8 mouse cellular contexts compared by ENCODE assay signal in the genomic region with DNA sequence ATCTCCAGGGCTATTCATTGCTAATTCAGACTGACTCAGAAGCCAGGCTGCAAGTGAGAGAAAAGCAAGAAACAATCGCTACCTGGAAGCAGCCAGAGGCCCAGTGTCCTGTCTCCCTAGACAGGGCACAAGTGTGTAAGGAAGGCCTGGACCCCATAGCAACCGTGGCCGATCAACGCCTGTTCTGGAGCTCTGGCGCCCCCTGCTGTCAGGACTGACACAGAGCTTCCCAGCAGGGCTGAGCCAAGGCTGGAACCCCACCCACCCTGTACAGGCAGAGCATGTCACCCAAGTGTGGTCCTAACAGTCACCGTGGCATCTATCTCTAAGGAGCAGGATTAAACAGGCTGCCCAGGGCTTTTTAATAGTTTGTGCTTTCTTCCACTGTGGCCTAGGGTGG. TPM values are rescaled to one million over a fixed set of nuclear protein-coding genes. Genes with fewer than 3 reads are reported as not detected.
A peak's percentile ranks its signal among the peaks of the same experiment; 100 is the strongest.
DNase-seq lines count a peak whose midpoint lies in the region; ATAC-seq and TF ChIP-seq lines count a peak whose summit lies in the region.
"Had no signal": no experiment of that assay in that cellular context is flagged by ENCODE, and none has a peak within 500 bp of the region (broad histone marks: within the 10 kb centered on the region; RNA-seq: fewer than 3 reads in every experiment).

No protein-coding gene starts in this region.

- TF ChIP-seq CTCF in small intestine, adult 2 months (IDR thresholded peaks at IDR 0.05; ENCODE audit: extremely low read depth, insufficient read length, insufficient replicate concordance, low read depth, low read length) = peak; percentile 95

- no peak overlapping the region for H3K4me2 ChIP-seq in hindbrain, embryonic 16.5 days (ENCODE audit: low read length)
- H3K4me2 ChIP-seq: limb, embryonic 15.5 days had no signal

- 14% methylated on average over 6 of the region's 6 CpGs for WGBS in hindbrain, embryonic 16.5 days
- 9% methylated on average over 6 of the region's 6 CpGs for whole genome bisulfite sequencing in small intestine, adult 2 months

- no peaks in the 10 kb centered on the region for H3K9me3 ChIP-seq in hindbrain, embryonic 16.5 days (ENCODE audit: control insufficient read depth, low read length)

- no peak overlapping the region for H3K27ac ChIP-seq in hindbrain, embryonic 16.5 days (ENCODE audit: low read depth, low read length)
- no peak overlapping the region for H3K27ac ChIP-seq in small intestine, adult 2 months (ENCODE audit: insufficient read depth, low read depth, low read length)
- H3K27ac ChIP-seq: limb, embryonic 15.5 days had no signal

- no peaks in the 10 kb centered on the region for H3K4me1 ChIP-seq in hindbrain, embryonic 16.5 days (ENCODE audit: control insufficient read depth, insufficient read depth, low read depth, low read length)
- H3K4me1 ChIP-seq in small intestine, adult 2 months (ENCODE audit: control insufficient read depth, insufficient read depth, insufficient read length, low read length) = peaks cover 11% of the 10 kb centered on the region

- no peak overlapping the region for H3K9ac ChIP-seq in hindbrain, embryonic 16.5 days (ENCODE audit: low read depth, low read length)
- H3K9ac ChIP-seq: limb, embryonic 15.5 days had no signal

- peak; percentile 82 for DNase-seq in R1 (ENCODE audit: low read depth, low spot score)
- peak; percentile 80 to 81 for DNase-seq in cerebellum, adult 18-20 months
- DNase-seq in frontal cortex, postnatal 36 days (ENCODE audit: low spot score in 2 of 2) = peak; percentile 70 to 71
- DNase-seq in left cerebral cortex, adult 11 months (ENCODE audit: low spot score) = peak; percentile 50

- ATAC-seq in hindbrain, embryonic 16.5 days = peak; percentile 48; the same call in 1 of the 2 replicates
- ATAC-seq in megakaryocyte progenitor cell, adult 5-6 weeks (replicated peaks; ENCODE audit: poor library complexity) = peak; percentile 92

- no peaks in the 10 kb centered on the region for H3K27me3 ChIP-seq in hindbrain, embryonic 16.5 days (replicated peaks; ENCODE audit: control insufficient read depth, insufficient read depth, low read length)
- H3K27me3 ChIP-seq in small intestine, adult 2 months (ENCODE audit: control insufficient read depth, insufficient read depth, low read length) = no peaks in the 10 kb centered on the region
- H3K27me3 ChIP-seq: limb, embryonic 15.5 days had no signal

- TF ChIP-seq POLR2A in small intestine, adult 2 months (IDR thresholded peaks at IDR 0.05; ENCODE audit: low read depth, low read length) = 0 out of 2 replicates have a peak, but pooled peaks have one; percentile 31

- H3K36me3 ChIP-seq in hindbrain, embryonic 16.5 days (ENCODE audit: control insufficient read depth, insufficient read depth, low read length) = peaks cover 17% of the 10 kb centered on the region
- peaks cover 24% of the 10 kb centered on the region for H3K36me3 ChIP-seq in small intestine, adult 2 months (ENCODE audit: control insufficient read depth, insufficient read depth, low read length)

- no peak overlapping the region for H3K4me3 ChIP-seq in hindbrain, embryonic 16.5 days (ENCODE audit: low read length)
- H3K4me3 ChIP-seq in small intestine, adult 2 months (ENCODE audit: low read depth, low read length) = no peak overlapping the region
- H3K4me3 ChIP-seq: limb, embryonic 15.5 days had no signal

RNA-seq across cellular contexts. Expression of a gene that starts 7.8 kb away (rescaled TPM):
- polyA plus RNA-seq in hindbrain, embryonic 16.5 days (2015; fragmentation: Nextera tagmentation; extraction: Ambion mirVana) = 2.1 and 2.2 TPM in 2 replicates
- total RNA-seq in megakaryocyte progenitor cell, adult 5-6 weeks (2015) = 3.6 and 3.7 TPM in 2 replicates
- total RNA-seq in megakaryocyte progenitor cell, adult 5-6 weeks (2017) = 2.9 and 4.7 TPM in 2 replicates
- 175 and 423 TPM in 2 replicates for polyA plus RNA-seq in small intestine, adult 2 months (2012; rRNA removed)

RNA-seq across cellular contexts. Expression of a gene that starts 25.6 kb away (rescaled TPM):
- 16.6 and 16.9 TPM in 2 replicates for polyA plus RNA-seq in hindbrain, embryonic 16.5 days (2015; fragmentation: Nextera tagmentation; extraction: Ambion mirVana)
- total RNA-seq in megakaryocyte progenitor cell, adult 5-6 weeks (2015) = 17.1 and 21.6 TPM in 2 replicates
- 17.5 and 22.2 TPM in 2 replicates for total RNA-seq in megakaryocyte progenitor cell, adult 5-6 weeks (2017)
- polyA plus RNA-seq in small intestine, adult 2 months (2012; rRNA removed) = 40.7 and 77.8 TPM in 2 replicates

RNA-seq across cellular contexts. Expression of a gene that starts 35.2 kb away (rescaled TPM):
- polyA plus RNA-seq in hindbrain, embryonic 16.5 days (2015; fragmentation: Nextera tagmentation; extraction: Ambion mirVana) = 5.9 and 7.6 TPM in 2 replicates
- total RNA-seq in megakaryocyte progenitor cell, adult 5-6 weeks (2015) = 1.6 and 2.9 TPM in 2 replicates
- total RNA-seq in megakaryocyte progenitor cell, adult 5-6 weeks (2017) = 14.9 and 28.7 TPM in 2 replicates
- 4.1 and 7.3 TPM in 2 replicates for polyA plus RNA-seq in small intestine, adult 2 months (2012; rRNA removed)

RNA-seq across cellular contexts. Expression of a gene that starts 40.2 kb away (rescaled TPM):
- polyA plus RNA-seq in hindbrain, embryonic 16.5 days (2015; fragmentation: Nextera tagmentation; extraction: Ambion mirVana) = 3.6 and 3.7 TPM in 2 replicates
- 16.2 and 27.0 TPM in 2 replicates for total RNA-seq in megakaryocyte progenitor cell, adult 5-6 weeks (2015)
- total RNA-seq in megakaryocyte progenitor cell, adult 5-6 weeks (2017) = 7.8 and 11.5 TPM in 2 replicates
- polyA plus RNA-seq in small intestine, adult 2 months (2012; rRNA removed) = 18.7 and 36.7 TPM in 2 replicates

RNA-seq across cellular contexts. Expression of a gene that starts 56.5 kb away (rescaled TPM):
- 0.36 TPM in 1 of 2 replicates, not detected in the other for polyA plus RNA-seq in hindbrain, embryonic 16.5 days (2015; fragmentation: Nextera tagmentation; extraction: Ambion mirVana)
- 2.9 and 3.1 TPM in 2 replicates for total RNA-seq in megakaryocyte progenitor cell, adult 5-6 weeks (2015)
- 0.54 and 2.7 TPM in 2 replicates for total RNA-seq in megakaryocyte progenitor cell, adult 5-6 weeks (2017)
- 1.8 and 23.0 TPM in 2 replicates for polyA plus RNA-seq in small intestine, adult 2 months (2012; rRNA removed)
- polyA plus RNA-seq: limb, embryonic 15.5 days had no signal

Comparison
In these comparisons a context has a peak if more than half of its experiments do, and no peak if none do; other contexts are left out.
1. RNA of a gene that starts 7.8 kb away (polyA plus RNA-seq): 175 to 423 TPM in small intestine, adult 2 months; 2.1 to 2.2 TPM in hindbrain, embryonic 16.5 days; every median in the first group is over 10 times any median in the second.
2. Peak in every context shown above with its lines, with median percentiles within 50 percentile points of each other: DNase-seq.